Mouse (Mus musculus): ENCODE results near the gene Prap1. TPM values are rescaled to one million over a fixed set of nuclear protein-coding genes. Genes with fewer than 3 reads are reported as not detected.
A peak's percentile ranks its signal among the peaks of the same experiment; 100 is the strongest.

Prap1 gene
- total RNA-seq, 1 experiment from 2014 or later: not detected

GRCm38 (mm10) chr7:140078711-140079110 lies 14.5 kb upstream of the Prap1 start:
- peak; percentile 42 to 63; a peak in 2 of 4 replicates for ATAC-seq (replicated peaks in 1 of 2; ENCODE audit: insufficient read depth in 1 of 2, low FRiP score in 2 of 2, low TSS enrichment in 1 of 2, low read depth in 1 of 2, poor library complexity in 2 of 2, severe bottlenecking in 2 of 2)

- ATAC-seq (replicated peaks in 1 of 2; ENCODE audit: insufficient read depth in 1 of 2, low FRiP score in 2 of 2, low TSS enrichment in 1 of 2, low read depth in 1 of 2, poor library complexity in 2 of 2, severe bottlenecking in 2 of 2): peak; percentile 50; a peak in 3 of 4 replicates
Measured at GRCm38 (mm10) chr7:140080503-140081156, 12.6 kb upstream of the Prap1 start.

GRCm38 (mm10) chr7:140081408-140082241 lies 11.6 kb upstream of the Prap1 start:
- ATAC-seq (replicated peaks in 1 of 2; ENCODE audit: insufficient read depth in 1 of 2, low FRiP score in 2 of 2, low TSS enrichment in 1 of 2, low read depth in 1 of 2, poor library complexity in 2 of 2, severe bottlenecking in 2 of 2): no peak

- peak; percentile 54 to 55; a peak in 3 of 4 replicates for ATAC-seq (replicated peaks in 1 of 2; ENCODE audit: insufficient read depth in 1 of 2, low FRiP score in 2 of 2, low TSS enrichment in 1 of 2, low read depth in 1 of 2, poor library complexity in 2 of 2, severe bottlenecking in 2 of 2)
Measured at GRCm38 (mm10) chr7:140082242-140082678, 10.9 kb upstream of the Prap1 start, which contains the start of gene Caly. Caly (minus strand) TSS chr7:140082548.

GRCm38 (mm10) chr7:140090601-140091000 lies 2.6 kb upstream of the Prap1 start:
- ATAC-seq (replicated peaks in 1 of 2; ENCODE audit: insufficient read depth in 1 of 2, low FRiP score in 2 of 2, low TSS enrichment in 1 of 2, low read depth in 1 of 2, poor library complexity in 2 of 2, severe bottlenecking in 2 of 2): no peak

- ATAC-seq (replicated peaks in 1 of 2; ENCODE audit: insufficient read depth in 1 of 2, low FRiP score in 2 of 2, low TSS enrichment in 1 of 2, low read depth in 1 of 2, poor library complexity in 2 of 2, severe bottlenecking in 2 of 2): no peak
Measured at GRCm38 (mm10) chr7:140094954-140095353, 1.8 kb downstream of the Prap1 start.

GRCm38 (mm10) chr7:140095556-140095955 lies 2.4 kb downstream of the Prap1 start:
- no peak for ATAC-seq (replicated peaks in 1 of 2; ENCODE audit: insufficient read depth in 1 of 2, low FRiP score in 2 of 2, low TSS enrichment in 1 of 2, low read depth in 1 of 2, poor library complexity in 2 of 2, severe bottlenecking in 2 of 2)

- no peak for ATAC-seq (replicated peaks in 1 of 2; ENCODE audit: insufficient read depth in 1 of 2, low FRiP score in 2 of 2, low TSS enrichment in 1 of 2, low read depth in 1 of 2, poor library complexity in 2 of 2, severe bottlenecking in 2 of 2)
Measured at GRCm38 (mm10) chr7:140096055-140096454, 2.9 kb downstream of the Prap1 start.

- no peak for ATAC-seq (replicated peaks in 1 of 2; ENCODE audit: insufficient read depth in 1 of 2, low FRiP score in 2 of 2, low TSS enrichment in 1 of 2, low read depth in 1 of 2, poor library complexity in 2 of 2, severe bottlenecking in 2 of 2)
Measured at GRCm38 (mm10) chr7:140098466-140098865, 5.3 kb downstream of the Prap1 start.

GRCm38 (mm10) chr7:140101498-140101897 lies 8.3 kb downstream of the Prap1 start:
- ATAC-seq (replicated peaks in 1 of 2; ENCODE audit: insufficient read depth in 1 of 2, low FRiP score in 2 of 2, low TSS enrichment in 1 of 2, low read depth in 1 of 2, poor library complexity in 2 of 2, severe bottlenecking in 2 of 2): no peak

GRCm38 (mm10) chr7:140101993-140102860 lies 9.0 kb downstream of the Prap1 start, which contains the start of gene Fuom:
Fuom (minus strand) TSS chr7:140102441.
- ATAC-seq (replicated peaks in 1 of 2; ENCODE audit: insufficient read depth in 1 of 2, low FRiP score in 2 of 2, low TSS enrichment in 1 of 2, low read depth in 1 of 2, poor library complexity in 2 of 2, severe bottlenecking in 2 of 2): peak; percentile 96 to 97

- no peak for ATAC-seq (replicated peaks in 1 of 2; ENCODE audit: insufficient read depth in 1 of 2, low FRiP score in 2 of 2, low TSS enrichment in 1 of 2, low read depth in 1 of 2, poor library complexity in 2 of 2, severe bottlenecking in 2 of 2)
Measured at GRCm38 (mm10) chr7:140104009-140104408, 10.8 kb downstream of the Prap1 start.

- no peak for ATAC-seq (replicated peaks in 1 of 2; ENCODE audit: insufficient read depth in 1 of 2, low FRiP score in 2 of 2, low TSS enrichment in 1 of 2, low read depth in 1 of 2, poor library complexity in 2 of 2, severe bottlenecking in 2 of 2)
Measured at GRCm38 (mm10) chr7:140111943-140112342, 18.7 kb downstream of the Prap1 start.

GRCm38 (mm10) chr7:140115583-140116328 lies 22.6 kb downstream of the Prap1 start, which contains the start of gene Paox:
Paox (plus strand) TSS chr7:140115799.
- ATAC-seq (replicated peaks in 1 of 2; ENCODE audit: insufficient read depth in 1 of 2, low FRiP score in 2 of 2, low TSS enrichment in 1 of 2, low read depth in 1 of 2, poor library complexity in 2 of 2, severe bottlenecking in 2 of 2): peak; percentile 40 to 60

GRCm38 (mm10) chr7:140116329-140117054 lies 23.3 kb downstream of the Prap1 start, which contains the start of gene Echs1:
Echs1 (minus strand) TSS chr7:140116476.
- ATAC-seq (replicated peaks in 1 of 2; ENCODE audit: insufficient read depth in 1 of 2, low FRiP score in 2 of 2, low TSS enrichment in 1 of 2, low read depth in 1 of 2, poor library complexity in 2 of 2, severe bottlenecking in 2 of 2): peak; percentile 99 to 100

- ATAC-seq (replicated peaks in 1 of 2; ENCODE audit: insufficient read depth in 1 of 2, low FRiP score in 2 of 2, low TSS enrichment in 1 of 2, low read depth in 1 of 2, poor library complexity in 2 of 2, severe bottlenecking in 2 of 2): no peak
Measured at GRCm38 (mm10) chr7:140120484-140120883, 27.3 kb downstream of the Prap1 start.

All from hematopoietic stem cell, adult 5-6 weeks (primary cell).